Mouse (Mus musculus): Measurements from ENCODE around the gene Arl6ip1.

DNA sequence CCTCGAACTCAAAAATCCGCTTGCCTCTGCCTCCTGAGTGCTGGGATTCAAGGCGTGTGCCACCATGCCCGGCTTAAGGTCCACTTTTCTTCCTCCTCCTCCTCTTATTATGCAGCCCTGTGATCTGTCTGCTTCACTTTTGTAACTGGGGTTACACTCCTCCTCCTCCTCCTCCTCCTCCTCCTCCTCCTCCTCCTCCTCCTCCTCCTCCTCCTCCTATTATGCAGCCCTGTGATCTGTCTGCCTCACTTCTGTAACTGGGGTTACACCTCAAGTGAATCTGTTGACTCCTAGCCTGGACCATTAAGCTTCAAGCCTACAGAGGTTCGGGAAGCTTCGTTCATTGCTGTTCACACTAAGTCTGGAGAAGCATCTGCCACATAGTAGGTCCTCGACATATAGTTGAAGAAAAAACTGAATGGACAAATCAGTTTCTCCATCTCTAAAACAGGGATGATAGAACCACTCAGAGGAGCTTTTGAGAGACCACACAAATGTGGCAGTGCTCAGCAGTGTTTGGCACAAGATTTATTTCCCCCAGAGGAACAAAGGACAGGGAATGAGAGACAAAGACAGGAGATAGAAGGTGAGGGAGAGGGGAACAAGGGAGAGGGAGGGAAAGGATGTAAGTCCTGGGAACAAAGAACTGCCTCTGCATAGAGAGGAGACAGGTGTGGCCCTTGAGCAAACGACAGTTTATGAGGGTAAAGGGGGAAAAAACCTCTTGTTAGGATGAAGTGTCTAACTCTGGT, 12.5 kb downstream of the Arl6ip1 start:
- TF ChIP-seq CTCF (IDR thresholded peaks at IDR 0.05; ENCODE audit: low read depth), result no peak
- no peak for TF ChIP-seq EP300 (IDR thresholded peaks at IDR 0.05; ENCODE audit: low read depth)
